18 mouse cellular contexts compared by ENCODE assay signal in genomic region chr3:127861340-127861739, GRCm38 (mm10). TPM values are rescaled to one million over a fixed set of nuclear protein-coding genes. Genes with fewer than 3 reads are reported as not detected.
A peak's percentile ranks its signal among the peaks of the same experiment; 100 is the strongest.
DNase-seq lines count a peak whose midpoint lies in the region; ATAC-seq and TF ChIP-seq lines count a peak whose summit lies in the region.
"Had no signal": no experiment of that assay in that cellular context is flagged by ENCODE, and none has a peak within 500 bp of the region (broad histone marks: within the 10 kb centered on the region; RNA-seq: fewer than 3 reads in every experiment).

No protein-coding gene starts in this region.

- peak overlapping the region; percentile 77 for H3K27ac ChIP-seq in kidney, postnatal 0 days
- H3K27ac ChIP-seq in liver, postnatal 0 days (ENCODE audit: low read depth) = no peak overlapping the region
- H3K27ac ChIP-seq in midbrain, embryonic 15.5 days = no peak overlapping the region
- H3K27ac ChIP-seq: forebrain, embryonic 15.5 days had no signal

- no peaks in the 10 kb centered on the region for H3K36me3 ChIP-seq in kidney, postnatal 0 days (ENCODE audit: insufficient read depth, low read length)
- H3K36me3 ChIP-seq in liver, postnatal 0 days (replicated peaks; ENCODE audit: insufficient read depth, low read length) = no peaks in the 10 kb centered on the region
- no peaks in the 10 kb centered on the region for H3K36me3 ChIP-seq in midbrain, embryonic 15.5 days (replicated peaks)
- H3K36me3 ChIP-seq: forebrain, embryonic 15.5 days had no signal

- H3K4me2 ChIP-seq in kidney, postnatal 0 days (ENCODE audit: low read length) = no peak overlapping the region
- H3K4me2 ChIP-seq in liver, postnatal 0 days (ENCODE audit: low read depth, low read length) = no peak overlapping the region
- H3K4me2 ChIP-seq in midbrain, embryonic 15.5 days = no peak overlapping the region
- H3K4me2 ChIP-seq: forebrain, embryonic 15.5 days had no signal

- no peaks in the 10 kb centered on the region for H3K27me3 ChIP-seq in kidney, postnatal 0 days (ENCODE audit: insufficient read depth, low read length)
- H3K27me3 ChIP-seq in liver, postnatal 0 days (ENCODE audit: insufficient read depth, low read length) = no peaks in the 10 kb centered on the region
- no peaks in the 10 kb centered on the region for H3K27me3 ChIP-seq in midbrain, embryonic 15.5 days (replicated peaks)
- H3K27me3 ChIP-seq: forebrain, embryonic 15.5 days; megakaryocyte, embryonic 14.5 days had no signal

- no peak for TF ChIP-seq EP300 in liver, postnatal 0 days (IDR thresholded peaks at IDR 0.05; ENCODE audit: low read depth)

- ATAC-seq in kidney, postnatal 0 days (replicated peaks; ENCODE audit: low FRiP score, low read depth) = peak; percentile 85; the same call in 1 of the 2 replicates
- no peak for ATAC-seq in liver, postnatal 0 days
- no peak for ATAC-seq in cerebellum, adult (ENCODE audit: insufficient number of reproducible peaks, low FRiP score, low TSS enrichment)
- no peak for ATAC-seq in midbrain, embryonic 15.5 days (replicated peaks)
- ATAC-seq: midbrain, embryonic 16.5 days had no signal

- TF ChIP-seq CTCF in kidney, postnatal 0 days (IDR thresholded peaks at IDR 0.05; ENCODE audit: low read depth) = no peak
- no peak for TF ChIP-seq CTCF in liver, postnatal 0 days (IDR thresholded peaks at IDR 0.05; ENCODE audit: low read depth)

- WGBS in kidney, postnatal 0 days = 74% methylated on average over 11 of the region's 11 CpGs
- WGBS in liver, postnatal 0 days (ENCODE audit: insufficient replicate concordance) = 88% methylated on average over 11 of the region's 11 CpGs
- WGBS in midbrain, embryonic 15.5 days = 89% methylated on average over 11 of the region's 11 CpGs

- no peak overlapping the region for H3K9ac ChIP-seq in kidney, postnatal 0 days (ENCODE audit: low read depth, low read length)
- H3K9ac ChIP-seq in liver, postnatal 0 days (replicated peaks) = no peak overlapping the region
- no peak overlapping the region for H3K9ac ChIP-seq in midbrain, embryonic 15.5 days
- H3K9ac ChIP-seq: forebrain, embryonic 15.5 days had no signal

- no peak overlapping the region for H3K4me3 ChIP-seq in kidney, postnatal 0 days (replicated peaks; ENCODE audit: low read depth, low read length)
- no peak overlapping the region for H3K4me3 ChIP-seq in liver, postnatal 0 days (ENCODE audit: low read depth, low read length)
- H3K4me3 ChIP-seq in midbrain, embryonic 15.5 days = no peak overlapping the region
- H3K4me3 ChIP-seq: forebrain, embryonic 15.5 days; megakaryocyte, embryonic 14.5 days had no signal

- no peaks in the 10 kb centered on the region for H3K4me1 ChIP-seq in kidney, postnatal 0 days (replicated peaks; ENCODE audit: insufficient read depth, low read length)
- no peaks in the 10 kb centered on the region; the same call in 1 of the 2 replicates for H3K4me1 ChIP-seq in liver, postnatal 0 days (ENCODE audit: insufficient read depth)
- no peaks in the 10 kb centered on the region for H3K4me1 ChIP-seq in midbrain, embryonic 15.5 days
- H3K4me1 ChIP-seq: forebrain, embryonic 15.5 days had no signal

- H3K9me3 ChIP-seq in kidney, postnatal 0 days (replicated peaks; ENCODE audit: low read length) = no peaks in the 10 kb centered on the region
- no peaks in the 10 kb centered on the region for H3K9me3 ChIP-seq in liver, postnatal 0 days (ENCODE audit: low read length)
- no peaks in the 10 kb centered on the region for H3K9me3 ChIP-seq in midbrain, embryonic 15.5 days
- H3K9me3 ChIP-seq: forebrain, embryonic 15.5 days had no signal

- DNase-seq in kidney, adult 11 months = peak; percentile 45
- DNase-seq in kidney, postnatal 10 days = no peak
- peak; percentile 54 for DNase-seq in urinary bladder, postnatal 14 days (ENCODE audit: low spot score)
- DNase-seq in urinary bladder, postnatal 4 days (ENCODE audit: low spot score in 2 of 2) = no peak
- DNase-seq in kidney, postnatal 0 days (ENCODE audit: low spot score) = no peak
- DNase-seq in liver, postnatal 0 days = no peak
- DNase-seq: adrenal gland, postnatal 25 days; cerebellum, adult 18-20 months; layer of hippocampus, postnatal 36 days; liver; lung, postnatal 14 days; right cerebral cortex, postnatal 14 days; spleen, adult 18-20 months had no signal

RNA-seq across cellular contexts. Expression of gene Ap1ar, which starts 24.0 kb away (rescaled TPM):
- 39.6 and 40.2 TPM in 2 replicates for polyA plus RNA-seq in kidney, postnatal 0 days (2015; fragmentation: Nextera tagmentation; extraction: Ambion mirVana)
- 11.1 and 12.9 TPM in 2 replicates for polyA plus RNA-seq in liver, postnatal 0 days (2015; fragmentation: Nextera tagmentation; extraction: Ambion mirVana)
- polyA plus RNA-seq in midbrain, embryonic 15.5 days (2015; fragmentation: Nextera tagmentation; extraction: Ambion mirVana) = 95.0 and 100 TPM in 2 replicates

RNA-seq across cellular contexts. Expression of gene Fam241a, which starts 34.8 kb away (rescaled TPM):
- polyA plus RNA-seq in kidney, postnatal 0 days (2015; fragmentation: Nextera tagmentation; extraction: Ambion mirVana) = 14.1 and 16.6 TPM in 2 replicates
- 25.5 and 28.2 TPM in 2 replicates for polyA plus RNA-seq in liver, postnatal 0 days (2015; fragmentation: Nextera tagmentation; extraction: Ambion mirVana)
- 7.1 and 8.5 TPM in 2 replicates for polyA plus RNA-seq in midbrain, embryonic 15.5 days (2015; fragmentation: Nextera tagmentation; extraction: Ambion mirVana)

Comparison
In these comparisons a context has a peak if more than half of its experiments do, and no peak if none do; other contexts are left out.
1. DNase-seq: peak in kidney, adult 11 months (single experiment) and urinary bladder, postnatal 14 days (single experiment); none in kidney, postnatal 10 days (single experiment), urinary bladder, postnatal 4 days (0 of 2), kidney, postnatal 0 days (single experiment) and liver, postnatal 0 days (single experiment).